Mouse (Mus musculus): ENCODE data around the gene Igsf9. TPM values are rescaled to one million over a fixed set of nuclear protein-coding genes. Genes with fewer than 3 reads are reported as not detected.

Gene Igsf9
- polyA plus RNA-seq, 1 experiment from 2014 or later: 13.8 TPM

- DNase-seq (ENCODE audit: low spot score): no peak
- Histone ChIP-seq H3K4me3 (ENCODE audit: low read depth, low read length) (no peak overlapping the region), H3K27ac (ENCODE audit: low read depth, low read length) (no peak overlapping the region), H3K9me3 (ENCODE audit: control insufficient read depth, low read length) (no peaks in the 10 kb centered on the region), H3K36me3 (ENCODE audit: control insufficient read depth, insufficient read depth, low read length) (no peaks in the 10 kb centered on the region), H3K4me2 (no peak overlapping the region), H3K4me1 (replicated peaks; ENCODE audit: control insufficient read depth, insufficient read depth, low read length) (no peaks in the 10 kb centered on the region), H3K9ac (ENCODE audit: low read depth, low read length) (no peak overlapping the region), H3K27me3 (replicated peaks; ENCODE audit: control insufficient read depth, insufficient read depth, low read length) (no peaks in the 10 kb centered on the region)
- 78% methylated on average over 9 of the region's 9 CpGs for WGBS
- no peak for ATAC-seq (replicated peaks; ENCODE audit: low FRiP score)
These were observed 39.6 kb upstream of the Igsf9 start for GRCm38 (mm10) chr1:172441935-172442445.

- DNase-seq (ENCODE audit: low spot score): no peak
- ATAC-seq (replicated peaks; ENCODE audit: low FRiP score): no peak
- H3K9me3 ChIP-seq (ENCODE audit: control insufficient read depth, low read length): no peaks in the 10 kb centered on the region
- no peaks in the 10 kb centered on the region for H3K4me1 ChIP-seq (replicated peaks; ENCODE audit: control insufficient read depth, insufficient read depth, low read length)
- 14% methylated on average over 2 of the region's 2 CpGs for WGBS
- no peak overlapping the region for H3K4me2 ChIP-seq
- no peaks in the 10 kb centered on the region for H3K27me3 ChIP-seq (replicated peaks; ENCODE audit: control insufficient read depth, insufficient read depth, low read length)
- no peak overlapping the region for H3K4me3 ChIP-seq (ENCODE audit: low read depth, low read length)
- no peak overlapping the region for H3K27ac ChIP-seq (ENCODE audit: low read depth, low read length)
- H3K36me3 ChIP-seq (ENCODE audit: control insufficient read depth, insufficient read depth, low read length): no peaks in the 10 kb centered on the region
- no peak overlapping the region for H3K9ac ChIP-seq (ENCODE audit: low read depth, low read length)
These were observed 31.4 kb upstream of the Igsf9 start for GRCm38 (mm10) chr1:172450226-172450625.

- H3K4me1 ChIP-seq (replicated peaks; ENCODE audit: control insufficient read depth, insufficient read depth, low read length): no peaks in the 10 kb centered on the region
- no peak overlapping the region for H3K9ac ChIP-seq (ENCODE audit: low read depth, low read length)
- ATAC-seq (replicated peaks; ENCODE audit: low FRiP score) (no peak), DNase-seq (ENCODE audit: low spot score) (no peak)
- no peak overlapping the region for H3K27ac ChIP-seq (ENCODE audit: low read depth, low read length)
- H3K36me3 ChIP-seq (ENCODE audit: control insufficient read depth, insufficient read depth, low read length): no peaks in the 10 kb centered on the region
- no peaks in the 10 kb centered on the region for H3K27me3 ChIP-seq (replicated peaks; ENCODE audit: control insufficient read depth, insufficient read depth, low read length)
- H3K4me2 ChIP-seq: peak overlapping the region; percentile 16; the same call in 1 of the 2 replicates
- H3K4me3 ChIP-seq (ENCODE audit: low read depth, low read length): no peak overlapping the region
- 29% methylated on average over 17 of the region's 17 CpGs for WGBS
- no peaks in the 10 kb centered on the region for H3K9me3 ChIP-seq (ENCODE audit: control insufficient read depth, low read length)
These were observed 30.6 kb upstream of the Igsf9 start for GRCm38 (mm10) chr1:172450848-172451470.

- Histone ChIP-seq H3K9ac (ENCODE audit: low read depth, low read length) (no peak overlapping the region), H3K4me3 (ENCODE audit: low read depth, low read length) (no peak overlapping the region), H3K27ac (ENCODE audit: low read depth, low read length) (no peak overlapping the region), H3K4me2 (no peak overlapping the region), H3K27me3 (replicated peaks; ENCODE audit: control insufficient read depth, insufficient read depth, low read length) (no peaks in the 10 kb centered on the region), H3K9me3 (ENCODE audit: control insufficient read depth, low read length) (no peaks in the 10 kb centered on the region), H3K4me1 (replicated peaks; ENCODE audit: control insufficient read depth, insufficient read depth, low read length) (no peaks in the 10 kb centered on the region; the same call in 1 of the 2 replicates), H3K36me3 (ENCODE audit: control insufficient read depth, insufficient read depth, low read length) (no peaks in the 10 kb centered on the region)
- DNase-seq (ENCODE audit: low spot score) (no peak), ATAC-seq (replicated peaks; ENCODE audit: low FRiP score) (no peak)
- WGBS: 58% methylated on average over 2 of the region's 2 CpGs
These were observed 28.7 kb upstream of the Igsf9 start for GRCm38 (mm10) chr1:172452911-172453310.

- no peaks in the 10 kb centered on the region for H3K27me3 ChIP-seq (replicated peaks; ENCODE audit: control insufficient read depth, insufficient read depth, low read length)
- H3K9me3 ChIP-seq (ENCODE audit: control insufficient read depth, low read length): no peaks in the 10 kb centered on the region
- no peak for ATAC-seq (replicated peaks; ENCODE audit: low FRiP score)
- no peak for DNase-seq (ENCODE audit: low spot score)
- H3K9ac ChIP-seq (ENCODE audit: low read depth, low read length): no peak overlapping the region
- H3K4me2 ChIP-seq: no peak overlapping the region
- H3K27ac ChIP-seq (ENCODE audit: low read depth, low read length): no peak overlapping the region
- 77% methylated on average over 2 of the region's 2 CpGs for WGBS
- no peak overlapping the region for H3K4me3 ChIP-seq (ENCODE audit: low read depth, low read length)
- no peaks in the 10 kb centered on the region; the same call in 1 of the 2 replicates for H3K4me1 ChIP-seq (replicated peaks; ENCODE audit: control insufficient read depth, insufficient read depth, low read length)
- H3K36me3 ChIP-seq (ENCODE audit: control insufficient read depth, insufficient read depth, low read length): no peaks in the 10 kb centered on the region
These were observed 27.8 kb upstream of the Igsf9 start for GRCm38 (mm10) chr1:172453810-172454209.

DNA sequence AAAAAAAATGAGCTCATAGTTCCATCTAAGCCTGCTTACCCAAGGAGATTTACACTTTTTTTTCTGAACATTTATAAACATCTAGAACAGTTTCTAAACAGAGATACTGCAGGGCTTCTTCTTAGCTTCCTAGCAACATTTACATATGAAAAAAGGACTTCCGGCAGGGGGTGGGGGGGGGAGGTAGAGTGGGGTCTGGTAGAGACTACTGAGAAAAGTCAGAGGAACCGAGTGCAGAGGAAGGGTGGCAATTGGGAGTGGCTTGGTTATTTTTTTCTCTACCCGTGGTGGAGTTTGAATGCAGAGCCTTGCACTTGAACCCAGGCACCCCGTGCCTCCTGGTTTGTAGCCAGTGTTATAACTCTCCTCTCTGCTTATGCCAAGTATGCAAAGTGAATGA lies 26.2 kb upstream of the Igsf9 start:
- DNase-seq (ENCODE audit: low spot score): no peak
- no peak for ATAC-seq (replicated peaks; ENCODE audit: low FRiP score)

DNA sequence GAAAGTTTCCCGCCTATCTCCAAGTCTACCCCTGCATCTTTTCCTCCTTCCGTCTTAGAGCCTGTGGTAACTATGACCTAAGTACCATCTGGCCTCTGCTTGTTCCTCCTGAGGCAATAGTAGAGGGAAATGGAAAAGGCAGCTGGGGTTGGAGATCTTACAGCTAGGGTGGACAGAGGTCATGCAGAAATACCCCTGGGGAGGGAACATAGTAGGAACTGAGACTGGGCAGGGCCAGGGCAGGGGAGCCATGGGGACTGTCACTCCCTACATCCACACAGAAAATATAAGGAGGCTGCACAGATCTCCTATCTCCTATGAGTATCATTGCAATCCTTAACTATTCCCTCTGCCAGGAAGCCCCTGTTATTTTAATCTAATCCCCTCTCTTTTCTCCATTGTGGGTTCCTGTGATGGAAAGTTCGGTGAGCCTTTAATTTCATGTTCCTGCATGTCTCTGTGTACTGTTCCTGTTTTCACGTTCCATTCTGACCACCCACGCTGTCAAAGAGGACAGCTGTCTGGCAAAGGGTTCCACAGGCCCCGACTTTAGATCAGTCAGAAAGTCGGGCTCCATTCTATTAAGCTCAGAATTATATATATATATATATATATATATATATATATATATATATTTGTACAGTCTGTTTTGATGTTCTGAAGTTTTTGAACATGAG lies 25.4 kb upstream of the Igsf9 start:
- no peaks in the 10 kb centered on the region for H3K36me3 ChIP-seq (ENCODE audit: control insufficient read depth, insufficient read depth, low read length)
- ATAC-seq (replicated peaks; ENCODE audit: low FRiP score) (no peak), DNase-seq (ENCODE audit: low spot score) (no peak)
- 54% methylated on average over 7 of the region's 7 CpGs for WGBS
- H3K27ac ChIP-seq (ENCODE audit: low read depth, low read length): no peak overlapping the region; the same call in 1 of the 2 replicates
- no peaks in the 10 kb centered on the region for H3K27me3 ChIP-seq (replicated peaks; ENCODE audit: control insufficient read depth, insufficient read depth, low read length)
- no peak overlapping the region for H3K9ac ChIP-seq (ENCODE audit: low read depth, low read length)
- no peak overlapping the region for H3K4me2 ChIP-seq
- no peaks in the 10 kb centered on the region; the same call in 1 of the 2 replicates for H3K4me1 ChIP-seq (replicated peaks; ENCODE audit: control insufficient read depth, insufficient read depth, low read length)
- H3K4me3 ChIP-seq (ENCODE audit: low read depth, low read length): no peak overlapping the region
- H3K9me3 ChIP-seq (ENCODE audit: control insufficient read depth, low read length): no peaks in the 10 kb centered on the region

More for the DNA sequence above, 26.2 kb upstream of the Igsf9 start:
- Histone ChIP-seq H3K36me3 (ENCODE audit: control insufficient read depth, insufficient read depth, low read length) (no peaks in the 10 kb centered on the region), H3K9ac (ENCODE audit: low read depth, low read length) (no peak overlapping the region), H3K27me3 (replicated peaks; ENCODE audit: control insufficient read depth, insufficient read depth, low read length) (no peaks in the 10 kb centered on the region), H3K9me3 (ENCODE audit: control insufficient read depth, low read length) (no peaks in the 10 kb centered on the region), H3K27ac (ENCODE audit: low read depth, low read length) (no peak overlapping the region), H3K4me2 (no peak overlapping the region), H3K4me1 (replicated peaks; ENCODE audit: control insufficient read depth, insufficient read depth, low read length) (no peaks in the 10 kb centered on the region; the same call in 1 of the 2 replicates), H3K4me3 (ENCODE audit: low read depth, low read length) (no peak overlapping the region)
- 16% methylated on average over 4 of the region's 4 CpGs for WGBS

GRCm38 (mm10) chr1:172457196-172457595 lies 24.4 kb upstream of the Igsf9 start:
- H3K27me3 ChIP-seq (replicated peaks; ENCODE audit: control insufficient read depth, insufficient read depth, low read length): no peaks in the 10 kb centered on the region
- WGBS: 92% methylated on average over 3 of the region's 3 CpGs
- no peak overlapping the region for H3K27ac ChIP-seq (ENCODE audit: low read depth, low read length)
- no peak overlapping the region for H3K9ac ChIP-seq (ENCODE audit: low read depth, low read length)
- no peak for DNase-seq (ENCODE audit: low spot score)
- no peak overlapping the region for H3K4me2 ChIP-seq
- no peaks in the 10 kb centered on the region; the same call in 1 of the 2 replicates for H3K4me1 ChIP-seq (replicated peaks; ENCODE audit: control insufficient read depth, insufficient read depth, low read length)
- H3K9me3 ChIP-seq (ENCODE audit: control insufficient read depth, low read length): no peaks in the 10 kb centered on the region
- ATAC-seq (replicated peaks; ENCODE audit: low FRiP score): no peak
- no peaks in the 10 kb centered on the region for H3K36me3 ChIP-seq (ENCODE audit: control insufficient read depth, insufficient read depth, low read length)
- H3K4me3 ChIP-seq (ENCODE audit: low read depth, low read length): no peak overlapping the region

- no peak for ATAC-seq (replicated peaks; ENCODE audit: low FRiP score)
- H3K36me3 ChIP-seq (ENCODE audit: control insufficient read depth, insufficient read depth, low read length): no peaks in the 10 kb centered on the region
- H3K4me3 ChIP-seq (ENCODE audit: low read depth, low read length): no peak overlapping the region
- no peaks in the 10 kb centered on the region for H3K9me3 ChIP-seq (ENCODE audit: control insufficient read depth, low read length)
- no peak for DNase-seq (ENCODE audit: low spot score)
- H3K27ac ChIP-seq (ENCODE audit: low read depth, low read length): no peak overlapping the region
- no peaks in the 10 kb centered on the region; the same call in 1 of the 2 replicates for H3K4me1 ChIP-seq (replicated peaks; ENCODE audit: control insufficient read depth, insufficient read depth, low read length)
- no peak overlapping the region for H3K9ac ChIP-seq (ENCODE audit: low read depth, low read length)
- no peak overlapping the region for H3K4me2 ChIP-seq
- no peaks in the 10 kb centered on the region for H3K27me3 ChIP-seq (replicated peaks; ENCODE audit: control insufficient read depth, insufficient read depth, low read length)
- WGBS: 70% methylated on average over 3 of the region's 3 CpGs
These were observed 23.5 kb upstream of the Igsf9 start for GRCm38 (mm10) chr1:172458041-172458440.
